In the genomic region with DNA sequence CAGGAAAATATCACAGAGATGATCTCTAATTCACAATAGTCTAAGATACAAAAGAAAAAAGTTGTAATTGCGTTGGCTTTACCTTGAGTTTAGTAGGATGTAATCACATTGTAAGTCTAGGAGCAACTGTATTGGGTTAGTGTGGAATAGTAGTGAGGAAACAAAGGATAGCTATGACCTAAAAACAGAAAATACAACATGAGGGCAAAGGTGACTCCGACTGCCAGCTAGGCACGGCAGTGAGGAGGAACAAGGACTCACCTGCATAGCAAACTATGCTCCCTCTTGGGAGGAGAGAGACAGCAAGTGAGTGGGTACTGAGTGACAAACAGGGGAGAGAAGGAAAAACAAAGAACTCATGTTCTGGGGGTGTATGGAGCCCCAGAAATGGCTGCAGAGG, we compare ENCODE assay signal across 19 mouse cellular contexts.
"Had no signal": no experiment of that assay in that cellular context is flagged by ENCODE, and none has a peak within 500 bp of the region (broad histone marks: within the 10 kb centered on the region; RNA-seq: fewer than 3 reads in every experiment).

No protein-coding gene starts in this region.

- H3K27ac ChIP-seq: liver, embryonic 14.5 days; midbrain, embryonic 10.5 days; midbrain, embryonic 12.5 days; midbrain, embryonic 15.5 days; neural tube, embryonic 13.5 days; neural tube, embryonic 15.5 days had no signal

- ATAC-seq: midbrain, embryonic 15.5 days had no signal

- H3K9ac ChIP-seq: liver, embryonic 14.5 days; lung, embryonic 14.5 days; midbrain, embryonic 12.5 days; midbrain, embryonic 15.5 days; neural tube, embryonic 13.5 days; neural tube, embryonic 15.5 days had no signal

- H3K4me2 ChIP-seq: lung, embryonic 14.5 days; midbrain, embryonic 12.5 days; midbrain, embryonic 15.5 days; neural tube, embryonic 13.5 days; neural tube, embryonic 15.5 days had no signal

- H3K27me3 ChIP-seq: midbrain, embryonic 12.5 days; midbrain, embryonic 15.5 days; neural tube, embryonic 13.5 days; neural tube, embryonic 15.5 days had no signal

- DNase-seq: lung, adult 18-20 months; lung, embryonic 14.5 days; lung, postnatal 10 days; lung, postnatal 4 days; retina, postnatal 1 day; right cerebral cortex, adult 18-20 months; right cerebral cortex, postnatal 25 days; right cerebral cortex, postnatal 4 days; spleen, adult 18-20 months; thymus, adult 2 months; thymus, postnatal 25 days; thymus, postnatal 4 days had no signal

- H3K9me3 ChIP-seq: midbrain, embryonic 10.5 days; midbrain, embryonic 12.5 days; midbrain, embryonic 15.5 days; neural tube, embryonic 13.5 days; neural tube, embryonic 15.5 days had no signal

- H3K4me1 ChIP-seq: midbrain, embryonic 10.5 days; midbrain, embryonic 12.5 days; midbrain, embryonic 15.5 days had no signal

- H3K36me3 ChIP-seq: midbrain, embryonic 12.5 days; midbrain, embryonic 15.5 days had no signal

- H3K4me3 ChIP-seq: midbrain, embryonic 10.5 days; midbrain, embryonic 12.5 days; midbrain, embryonic 15.5 days; myocyte; neural tube, embryonic 13.5 days; neural tube, embryonic 15.5 days had no signal
